Mouse (Mus musculus) thymus, postnatal 14 days (tissue): ENCODE data around the gene Tspan14.

Source experiments
- DNase-seq: peaks from one replicate; pipeline ENCODE4 v3.0.0; 2021

The Tspan14 gene

GRCm38 (mm10) chr14:40870598-40870997, 96.0 kb downstream of the Tspan14 start:
- no peak for DNase-seq

GRCm38 (mm10) chr14:40864811-40865514, 101.6 kb downstream of the Tspan14 start:
- DNase-seq, result no peak

GRCm38 (mm10) chr14:40863659-40864058, 102.9 kb downstream of the Tspan14 start:
- no peak for DNase-seq

- no peak for DNase-seq
These were observed 103.6 kb downstream of the Tspan14 start for GRCm38 (mm10) chr14:40863022-40863421.
